Mouse (Mus musculus) A20 (cell line): Measurements from ENCODE around the gene Dexi.

Experiments used
- DNase-seq: peaks from one replicate; pipeline ENCODE4 v3.0.0-alpha.2; 2011; ENCODE audit warnings: low read depth, low spot score

Gene Dexi

GRCm38 (mm10) chr16:10499122-10499521, 43.7 kb downstream of the Dexi start:
- peak; percentile 85 for DNase-seq

- DNase-seq = no peak
These were observed 44.7 kb downstream of the Dexi start for GRCm38 (mm10) chr16:10498096-10498602.

GRCm38 (mm10) chr16:10495824-10496298, 47.0 kb downstream of the Dexi start:
- DNase-seq = peak; percentile 85

- DNase-seq = peak; percentile 67
These were observed 50.3 kb downstream of the Dexi start for GRCm38 (mm10) chr16:10492587-10492986.

GRCm38 (mm10) chr16:10491716-10492115, 51.1 kb downstream of the Dexi start:
- DNase-seq = peak; percentile 69

- peak; percentile 51 for DNase-seq
These were observed 52.2 kb downstream of the Dexi start for GRCm38 (mm10) chr16:10490503-10491150.

GRCm38 (mm10) chr16:10489904-10490457, 52.9 kb downstream of the Dexi start:
- peak; percentile 57 for DNase-seq

GRCm38 (mm10) chr16:10489483-10489882, 53.4 kb downstream of the Dexi start:
- DNase-seq = peak; percentile 76

GRCm38 (mm10) chr16:10488769-10489481, 53.9 kb downstream of the Dexi start:
- peak; percentile 66 for DNase-seq

- peak; percentile 90 for DNase-seq
These were observed 54.9 kb downstream of the Dexi start for GRCm38 (mm10) chr16:10487895-10488493.

GRCm38 (mm10) chr16:10486993-10487392, 55.9 kb downstream of the Dexi start:
- DNase-seq = peak; percentile 55

- DNase-seq = no peak
These were observed 60.5 kb downstream of the Dexi start for GRCm38 (mm10) chr16:10482343-10482742.

GRCm38 (mm10) chr16:10479857-10480256, 63.0 kb downstream of the Dexi start, which contains the start of gene Ciita:
Gene Ciita, plus strand, starts transcription at chr16:10480059.
- no peak for DNase-seq

- peak; percentile 77 for DNase-seq
These were observed 66.9 kb downstream of the Dexi start for GRCm38 (mm10) chr16:10475919-10476318.

GRCm38 (mm10) chr16:10474956-10475355, 67.9 kb downstream of the Dexi start:
- DNase-seq = no peak

GRCm38 (mm10) chr16:10471950-10472349, 70.9 kb downstream of the Dexi start:
- no peak for DNase-seq

- no peak for DNase-seq
These were observed 74.7 kb downstream of the Dexi start for GRCm38 (mm10) chr16:10468201-10468600.

- DNase-seq = no peak
These were observed 75.3 kb downstream of the Dexi start for GRCm38 (mm10) chr16:10467391-10468107.

- no peak for DNase-seq
These were observed 77.7 kb downstream of the Dexi start for GRCm38 (mm10) chr16:10465011-10465681.

GRCm38 (mm10) chr16:10461178-10461577, 81.7 kb downstream of the Dexi start:
- no peak for DNase-seq

- DNase-seq = no peak
These were observed 82.7 kb downstream of the Dexi start for GRCm38 (mm10) chr16:10460188-10460587.
